Mouse (Mus musculus) lung, adult 2 months (tissue): Measurements from ENCODE around the gene Fabp3. TPM values are rescaled to one million over a fixed set of nuclear protein-coding genes. Genes with fewer than 3 reads are reported as not detected.

Source experiments
- DNase-seq: peaks from one replicate; pipeline ENCODE4 v3.0.0; 2022
- H3K4me1 ChIP-seq: fragments of 200-500 bp; 2 replicates; pipeline ENCODE4 v1.6.1; 2011; ENCODE audit warnings: low read length; ENCODE audit not compliant: control insufficient read depth, insufficient read depth
- H3K4me3 ChIP-seq: fragments of 200-500 bp; replicated peaks from 2 replicates; pipeline ENCODE3; 2011; ENCODE audit warnings: low read depth, mild to moderate bottlenecking, control low read depth, low read length; ENCODE audit errors: extremely low read depth
- CTCF ChIP-seq: fragments of 200-500 bp; IDR thresholded peaks from 2 replicates; pipeline ENCODE4 v1.5.1; 2011; ENCODE audit warnings: mild to moderate bottlenecking, low read length, control low read depth; ENCODE audit not compliant: insufficient read depth
- POLR2A ChIP-seq: fragments of 200-500 bp; IDR thresholded peaks from 2 replicates; pipeline ENCODE4 v1.6.1; 2011; ENCODE audit warnings: low read depth, mild to moderate bottlenecking, control low read depth, low read length, borderline replicate concordance; ENCODE audit errors: extremely low read depth
- WGBS: fragments of 180-500 bp; shearing (Covaris S2); methylation state at CpG from one replicate; pipeline ENCODE4 v1.1.7; 2018; 5-methylcytosine and 5-hydroxymethylcytosine counted together
- polyA plus RNA-seq: library from polyadenylated mRNA; depleted of rRNA; stranded (reverse); fragments of >200 nt; gene quantifications from 2 replicates; pipeline ENCODE4 v1.2.3, GENCODE M21; 2012; rRNA removed

The Fabp3 gene
- polyA plus RNA-seq, result 48.5 and 75.4 TPM in 2 replicates

- 1% methylated on average over 52 of the region's 52 CpGs for WGBS
- no peak for TF ChIP-seq CTCF
- TF ChIP-seq POLR2A, result no peak
- Histone ChIP-seq H3K4me1 (no peaks in the 10 kb centered on the region), H3K4me3 (peak within 1 kb of the TSS; percentile 57)
- peak; percentile 33 for DNase-seq
Measured at GRCm38 (mm10) chr4:130308231-130309081, at the start of gene Fabp3, which contains the start of gene Gm10570. Gene Fabp3 (plus strand): TSS chr4:130308595. Gene Gm10570 (minus strand): TSS chr4:130308674.

- DNase-seq, result no peak
- Histone ChIP-seq H3K4me3 (no peak overlapping the region), H3K4me1 (no peaks in the 10 kb centered on the region)
- TF ChIP-seq POLR2A, result no peak
- TF ChIP-seq CTCF, result no peak
- WGBS, result 32% methylated on average over 5 of the region's 5 CpGs
Measured at GRCm38 (mm10) chr4:130260406-130260805, 48.0 kb upstream of the Fabp3 start.

GRCm38 (mm10) chr4:130264131-130264530 lies 44.3 kb upstream of the Fabp3 start:
- WGBS, result 52% methylated on average over 11 of the region's 11 CpGs
- Histone ChIP-seq H3K4me3 (no peak overlapping the region), H3K4me1 (no peaks in the 10 kb centered on the region)
- no peak for DNase-seq
- no peak for TF ChIP-seq POLR2A
- TF ChIP-seq CTCF, result no peak

GRCm38 (mm10) chr4:130264698-130265349 lies 43.6 kb upstream of the Fabp3 start:
- 18% methylated on average over 24 of the region's 24 CpGs for WGBS
- no peak overlapping the region for H3K4me3 ChIP-seq
- peak; percentile 70 for DNase-seq
- no peaks in the 10 kb centered on the region for H3K4me1 ChIP-seq
- no peak for TF ChIP-seq POLR2A
- peak; percentile 84 for TF ChIP-seq CTCF

GRCm38 (mm10) chr4:130266601-130267000 lies 41.8 kb upstream of the Fabp3 start:
- H3K4me3 ChIP-seq, result peak overlapping the region; percentile 55
- no peak for DNase-seq
- 44% methylated on average over 9 of the region's 9 CpGs for WGBS
- H3K4me1 ChIP-seq, result no peaks in the 10 kb centered on the region
- TF ChIP-seq POLR2A, result no peak
- TF ChIP-seq CTCF, result no peak

GRCm38 (mm10) chr4:130267069-130267468 lies 41.3 kb upstream of the Fabp3 start:
- Histone ChIP-seq H3K4me1 (no peaks in the 10 kb centered on the region), H3K4me3 (no peak overlapping the region)
- TF ChIP-seq CTCF, result no peak
- TF ChIP-seq POLR2A, result no peak
- peak; percentile 39 for DNase-seq
- WGBS, result 74% methylated on average over 7 of the region's 7 CpGs

GRCm38 (mm10) chr4:130268736-130269135 lies 39.7 kb upstream of the Fabp3 start:
- no peak for DNase-seq
- Histone ChIP-seq H3K4me1 (no peaks in the 10 kb centered on the region), H3K4me3 (no peak overlapping the region)
- TF ChIP-seq POLR2A (no peak), CTCF (no peak)
- 79% methylated on average over 10 of the region's 10 CpGs for WGBS

- H3K4me1 ChIP-seq, result no peaks in the 10 kb centered on the region
- no peak for TF ChIP-seq POLR2A
- no peak for TF ChIP-seq CTCF
- H3K4me3 ChIP-seq, result no peak overlapping the region
- whole genome bisulfite sequencing, result 59% methylated on average over 8 of the region's 8 CpGs
- DNase-seq, result no peak
Measured at GRCm38 (mm10) chr4:130270089-130270488, 38.3 kb upstream of the Fabp3 start.

- no peak for TF ChIP-seq CTCF
- TF ChIP-seq POLR2A, result no peak
- DNase-seq, result no peak
- WGBS, result 72% methylated on average over 6 of the region's 6 CpGs
- Histone ChIP-seq H3K4me1 (no peaks in the 10 kb centered on the region), H3K4me3 (no peak overlapping the region)
Measured at GRCm38 (mm10) chr4:130270611-130271347, 37.6 kb upstream of the Fabp3 start.

GRCm38 (mm10) chr4:130273698-130274345 lies 34.6 kb upstream of the Fabp3 start:
- no peak overlapping the region for H3K4me3 ChIP-seq
- 11% methylated on average over 11 of the region's 12 CpGs for whole genome bisulfite sequencing
- no peaks in the 10 kb centered on the region for H3K4me1 ChIP-seq
- DNase-seq, result no peak
- no peak for TF ChIP-seq POLR2A
- TF ChIP-seq CTCF, result no peak
